Mouse (Mus musculus): Measurements from ENCODE around the gene Upf3a. TPM values are rescaled to one million over a fixed set of nuclear protein-coding genes. Genes with fewer than 3 reads are reported as not detected.
"Not testable (repeated sequence)": the region's sequence is repeated elsewhere in the genome, so short reads cannot be mapped to it uniquely, and the experiment has no call there.

Gene Upf3a
- polyA plus RNA-seq (2012; rRNA removed), result 8.7 and 9.9 TPM in 2 replicates

- DNase-seq (ENCODE audit: low read depth), result peak; percentile 31
Measured at GRCm38 (mm10) chr8:13785250-13785763, at the start of gene Upf3a. Upf3a (plus strand) TSS chr8:13785615.

- DNase-seq (ENCODE audit: low read depth), result no peak
Measured at GRCm38 (mm10) chr8:13740323-13740770, 45.1 kb upstream of the Upf3a start.

GRCm38 (mm10) chr8:13740817-13741613, 44.4 kb upstream of the Upf3a start:
- no peak for DNase-seq (ENCODE audit: low read depth)

DNA sequence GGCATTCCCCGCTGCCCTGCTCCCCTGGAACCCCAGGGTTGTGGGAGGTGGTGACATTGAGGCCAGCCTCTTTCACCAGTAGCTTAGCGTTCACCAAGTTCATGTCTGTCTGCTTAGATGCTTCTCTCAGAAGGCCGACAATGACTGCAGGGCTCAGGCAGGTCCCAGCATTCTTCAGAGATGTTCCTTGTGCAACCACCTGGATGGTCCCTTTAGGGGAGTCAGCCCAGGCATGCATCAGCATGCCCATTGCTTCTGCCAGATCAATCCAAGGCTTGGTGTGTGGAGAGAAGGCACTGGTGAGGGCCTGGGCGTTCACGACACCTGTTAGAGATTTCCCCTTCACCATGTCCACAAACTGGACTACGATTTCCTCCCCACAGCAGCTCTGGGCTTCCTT, 39.2 kb upstream of the Upf3a start:
- peak; percentile 57 for DNase-seq (ENCODE audit: low read depth)

GRCm38 (mm10) chr8:13747626-13748025, 37.8 kb upstream of the Upf3a start:
- no peak for DNase-seq (ENCODE audit: low read depth)

DNA sequence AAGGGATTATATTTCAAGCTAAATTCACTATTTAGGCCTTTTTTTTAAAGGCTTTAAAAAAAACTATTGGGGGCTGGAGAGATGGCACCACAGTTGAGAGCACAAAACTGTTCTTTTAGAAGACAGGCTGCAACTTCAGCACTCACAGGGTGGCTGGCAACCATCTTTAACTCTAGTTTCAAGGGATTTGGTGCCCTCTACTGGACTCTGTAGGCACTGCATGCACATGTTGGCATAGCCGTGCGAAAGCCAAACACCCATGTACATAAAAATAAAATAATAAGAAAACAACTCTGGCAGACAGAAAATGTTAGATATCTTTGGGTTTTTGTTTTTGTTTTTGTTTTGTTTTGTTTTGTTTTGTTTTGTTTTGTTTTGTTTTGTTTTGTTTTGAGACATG, 31.7 kb upstream of the Upf3a start:
- DNase-seq (ENCODE audit: low read depth), result no peak

- DNase-seq (ENCODE audit: low read depth), result no peak
Measured at GRCm38 (mm10) chr8:13756480-13756879, 28.9 kb upstream of the Upf3a start.

DNA sequence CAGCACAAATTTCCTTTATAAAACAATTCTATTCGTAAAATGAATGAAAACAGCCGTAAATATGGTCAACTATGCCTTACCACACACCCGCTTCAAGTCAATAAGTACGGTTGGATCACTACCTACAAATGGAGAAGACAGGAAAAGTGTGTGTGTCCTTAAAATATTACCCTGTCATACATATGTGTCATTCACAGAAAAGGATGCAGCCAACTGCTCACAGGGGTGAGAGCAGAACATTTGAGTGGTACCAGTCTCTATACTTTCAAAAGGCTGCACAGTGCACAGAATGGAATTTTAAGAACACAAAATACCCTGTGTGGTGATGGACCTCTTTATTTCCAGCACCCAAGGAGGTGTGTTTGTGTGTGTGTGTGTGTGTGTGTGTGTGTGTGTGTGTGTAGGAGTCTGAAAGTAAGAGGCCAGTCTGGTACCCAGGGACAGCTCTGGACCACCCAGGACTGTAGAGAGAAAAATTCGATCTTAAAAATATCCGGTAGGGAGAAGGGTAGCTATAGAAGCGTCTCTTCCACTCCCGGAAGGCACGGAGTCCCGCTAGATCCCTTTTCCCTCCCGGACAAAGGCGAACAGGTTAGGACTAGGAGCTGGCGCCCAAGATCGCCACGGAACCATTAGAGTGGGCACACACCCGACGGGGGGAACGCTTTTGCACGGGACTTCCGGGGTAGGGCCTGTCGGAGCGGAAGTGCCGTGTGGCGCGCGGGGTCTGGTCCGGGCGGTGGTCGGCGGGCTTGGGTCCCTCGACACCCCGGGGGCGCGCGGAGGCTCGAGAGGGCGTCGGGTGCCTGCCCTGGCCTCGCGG, 28.2 kb upstream of the Upf3a start, which contains the start of gene Cdc16:
TSS of gene Cdc16 (plus strand) at position 695 of the 823 bp plus-strand sequence.
- no peak for DNase-seq (ENCODE audit: low read depth)

DNA sequence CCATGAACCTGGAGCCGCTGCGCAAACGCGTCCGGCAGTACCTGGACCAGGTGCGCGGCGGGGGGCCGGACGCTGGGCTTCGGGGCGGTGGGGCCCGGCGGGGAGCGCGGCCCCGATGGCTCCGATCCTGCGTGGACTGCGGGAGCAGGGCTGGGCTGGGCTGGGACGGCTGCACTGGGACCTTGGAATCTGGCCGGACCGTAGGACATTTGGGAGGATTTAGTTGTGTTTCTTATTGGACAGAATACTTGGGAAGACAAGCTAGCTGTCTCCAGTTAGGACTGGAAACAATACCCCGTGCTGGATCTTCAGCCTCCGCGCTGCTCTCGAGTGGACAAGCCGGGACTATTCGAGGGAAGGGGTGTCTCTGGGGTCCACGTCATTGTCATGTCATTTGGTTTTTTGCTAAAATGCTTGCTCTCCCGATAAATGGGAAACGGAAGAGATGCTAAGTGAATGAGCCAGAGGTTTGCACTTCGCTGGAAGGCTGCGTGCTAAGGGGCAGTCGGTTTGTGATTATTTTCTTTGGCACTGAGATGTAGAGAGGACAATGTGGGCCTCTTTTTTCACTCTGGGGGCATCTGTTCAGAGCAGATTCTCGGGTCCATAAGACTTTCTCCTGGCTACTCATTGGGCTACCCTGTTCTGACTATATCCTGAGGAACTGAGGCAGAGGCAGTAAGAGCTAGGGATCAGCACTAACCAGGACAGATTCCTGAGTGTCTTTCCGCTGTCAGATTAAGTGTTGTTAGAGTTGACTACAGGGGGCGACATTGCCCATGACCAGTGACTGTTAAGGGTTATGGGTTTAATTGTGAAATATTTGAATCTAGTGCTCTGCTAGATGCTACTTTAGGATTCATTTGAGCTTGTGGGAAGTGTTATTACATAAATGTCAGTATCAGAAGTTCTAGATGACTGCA, 27.3 kb upstream of the Upf3a start:
- DNase-seq (ENCODE audit: low read depth), result no peak

DNA sequence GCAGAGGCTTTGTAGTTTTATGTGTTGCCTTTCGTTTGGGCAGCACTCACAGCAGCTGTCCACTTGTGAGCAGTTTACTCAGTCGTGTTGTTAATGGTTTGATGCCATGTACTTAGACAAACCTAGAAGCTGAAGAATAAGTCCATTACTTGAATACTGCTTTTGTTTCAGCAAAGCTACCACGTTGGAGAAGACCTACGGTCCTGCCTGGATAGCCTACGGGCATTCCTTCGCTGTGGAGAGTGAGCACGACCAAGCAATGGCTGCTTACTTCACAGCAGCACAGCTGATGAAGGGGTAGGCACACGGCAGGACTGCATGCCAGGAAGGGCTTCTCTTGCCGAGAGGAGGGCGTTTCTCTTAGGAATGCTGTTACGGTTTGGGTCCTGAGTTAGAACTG, 16.2 kb upstream of the Upf3a start:
- no peak for DNase-seq (ENCODE audit: low read depth)

- no peak for DNase-seq (ENCODE audit: low read depth)
Measured at GRCm38 (mm10) chr8:13780536-13780935, 4.9 kb upstream of the Upf3a start.

GRCm38 (mm10) chr8:13785764-13786299, 417 bp downstream of the Upf3a start:
- peak; percentile 30 for DNase-seq (ENCODE audit: low read depth)

DNA sequence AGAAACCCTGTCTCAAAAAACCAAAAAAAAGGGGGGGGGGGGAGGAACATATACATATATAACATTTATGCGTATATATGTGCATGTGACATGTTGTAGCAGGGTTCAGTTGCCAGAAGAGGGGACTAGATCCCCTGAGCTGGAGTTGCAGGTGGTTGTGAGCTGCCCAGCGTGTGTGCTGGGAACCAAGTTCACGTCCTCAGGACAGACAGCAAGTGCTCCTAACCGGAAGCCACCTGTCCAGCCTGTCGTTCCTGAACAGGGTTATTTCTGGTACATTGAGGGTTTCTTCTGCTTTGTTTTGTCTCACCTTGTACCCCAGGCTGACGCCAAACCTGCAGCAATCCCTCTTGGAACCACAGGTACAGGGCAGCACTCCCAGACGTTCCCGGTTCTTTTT, 4.2 kb downstream of the Upf3a start:
- DNase-seq (ENCODE audit: low read depth), result no peak

DNA sequence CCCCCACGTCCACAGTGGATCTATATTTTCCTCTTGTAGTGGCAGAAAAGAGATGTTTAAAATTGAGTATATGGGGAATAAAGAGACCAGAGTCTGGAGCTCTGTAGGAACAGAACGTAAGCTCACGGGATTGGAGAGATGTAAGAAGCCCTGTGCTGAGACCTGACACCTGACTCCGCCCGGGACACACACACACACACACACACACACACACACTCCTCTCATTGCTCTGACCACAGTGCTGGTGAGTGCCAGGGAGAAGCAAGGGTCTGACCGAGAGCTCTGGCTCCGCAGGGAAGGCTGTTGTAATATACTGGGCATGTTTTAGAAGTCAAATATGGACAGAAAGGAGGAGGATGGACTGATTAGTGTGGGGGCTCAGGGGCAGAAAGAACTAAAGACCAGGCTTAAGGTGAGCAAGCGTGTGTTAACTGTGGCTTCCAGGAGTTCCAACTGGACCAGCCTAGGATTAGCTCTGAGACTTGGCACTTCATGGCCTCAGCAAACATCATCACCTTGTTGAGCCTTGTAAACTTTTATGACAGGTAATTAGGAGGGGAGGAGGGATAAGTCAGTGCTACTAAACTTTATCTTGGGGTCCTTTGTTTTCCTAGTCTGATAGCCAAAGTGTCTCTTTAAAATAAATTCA, 7.8 kb downstream of the Upf3a start:
- DNase-seq (ENCODE audit: low read depth), result no peak

- DNase-seq (ENCODE audit: low read depth), result no peak
Measured at GRCm38 (mm10) chr8:13793746-13794101, 8.3 kb downstream of the Upf3a start.

DNA sequence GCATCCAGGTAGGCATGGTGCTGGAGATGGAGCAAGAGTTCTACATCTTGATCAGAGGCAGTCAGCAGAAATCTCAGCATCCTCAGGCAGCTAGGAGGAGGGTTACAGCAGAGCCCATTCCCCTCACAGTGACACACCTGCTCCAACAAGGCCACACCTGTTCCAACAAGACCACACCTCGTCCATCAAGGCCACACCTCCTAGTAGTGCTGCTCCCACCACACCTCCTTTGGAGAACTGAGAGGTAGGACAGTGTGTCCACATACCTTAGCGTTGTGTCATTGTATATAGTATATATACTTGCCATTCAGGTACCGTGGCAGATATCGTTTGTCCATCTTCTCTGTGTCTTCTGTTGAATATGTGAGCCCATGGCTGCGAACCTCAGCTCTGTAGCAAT, 12.3 kb downstream of the Upf3a start:
- DNase-seq (ENCODE audit: low read depth), result no peak

- no peak for DNase-seq (ENCODE audit: low read depth)
Measured at GRCm38 (mm10) chr8:13799566-13799965, 14.2 kb downstream of the Upf3a start.

DNA sequence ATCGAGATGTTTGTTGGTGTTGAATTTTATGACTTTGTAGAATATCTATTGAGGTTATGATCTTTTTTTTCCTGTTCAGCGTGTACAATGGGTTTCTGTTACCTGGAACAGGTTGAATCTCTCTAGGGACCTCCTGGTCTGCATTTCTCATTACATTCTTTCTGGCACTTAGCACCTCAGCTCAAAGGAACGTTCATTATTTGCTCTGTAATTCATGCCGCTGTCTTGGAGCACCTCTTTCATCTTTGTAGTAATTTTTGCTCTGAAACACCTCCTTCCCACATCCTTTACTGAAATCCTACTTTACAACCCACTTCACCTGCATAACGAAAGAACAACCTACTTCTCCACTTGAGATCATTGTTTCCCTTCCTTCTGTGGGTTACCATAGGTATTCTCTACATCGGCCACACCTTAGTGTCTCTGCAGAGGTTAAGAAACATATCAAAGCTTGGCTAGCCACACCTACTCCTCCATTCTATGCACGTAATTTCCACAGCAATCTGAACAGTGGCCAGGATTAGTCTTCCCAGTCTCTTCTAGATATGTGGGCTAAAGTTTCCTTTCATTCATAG, 43.3 kb downstream of the Upf3a start:
- DNase-seq (ENCODE audit: low read depth), result no peak

DNA sequence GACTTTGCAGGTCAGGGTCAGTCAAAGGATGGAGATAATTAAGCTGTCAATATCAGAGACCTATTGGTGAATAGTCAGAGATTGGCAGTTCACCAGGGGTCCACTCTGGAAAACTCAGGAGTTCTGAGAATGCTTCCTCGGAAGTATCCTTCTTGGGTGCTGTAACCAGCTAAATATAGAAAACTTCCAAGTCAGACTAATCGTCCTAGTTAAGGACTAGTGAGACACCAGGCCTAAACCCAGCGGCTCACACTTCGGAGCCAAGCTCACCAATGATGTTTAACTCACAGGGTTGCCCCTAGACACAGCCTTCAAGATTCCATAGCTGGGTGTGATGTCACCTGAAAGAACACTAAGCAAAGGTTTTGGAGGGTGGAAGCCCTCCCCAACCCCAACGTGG, 52.9 kb downstream of the Upf3a start, which contains the start of gene AF366264:
TSS of gene AF366264 (minus strand) at position 101 of the 400 bp plus-strand sequence.
- DNase-seq (ENCODE audit: low read depth), result not testable (repeated sequence)

DNA sequence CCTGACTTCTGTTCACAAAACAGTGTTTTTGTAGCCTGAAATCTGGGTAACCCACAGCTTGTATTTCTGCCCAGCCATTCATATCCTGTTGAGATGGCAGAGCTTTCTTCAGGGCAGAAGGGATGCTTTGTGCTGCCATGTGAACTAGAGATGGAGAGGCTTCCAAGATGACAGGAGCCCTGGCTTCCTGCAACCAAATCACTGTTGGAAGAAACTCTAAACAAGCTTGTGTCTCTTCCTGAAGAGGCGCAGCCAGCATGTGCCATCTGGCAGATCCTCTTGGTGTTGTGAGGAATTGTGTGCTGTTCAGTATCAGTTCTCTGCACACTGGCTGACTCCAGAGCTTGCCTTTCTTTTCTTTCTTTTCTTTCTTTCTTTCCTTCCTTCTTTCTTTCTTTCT, 57.9 kb downstream of the Upf3a start:
- DNase-seq (ENCODE audit: low read depth), result not testable (repeated sequence)

Measured in gonadal fat pad, adult 2 months (tissue).